Mouse (Mus musculus): ENCODE measurements around the gene Tgfb2.

- TF ChIP-seq E2F4 (IDR thresholded peaks at IDR 0.05; ENCODE audit: borderline replicate concordance, low read depth, low read length) (no peak), POLR2AphosphoS2 (IDR thresholded peaks at IDR 0.05; ENCODE audit: low read length) (no peak), TBP (IDR thresholded peaks at IDR 0.05; ENCODE audit: low read depth, low read length) (no peak), CTCF (IDR thresholded peaks at IDR 0.05 in 2 of 3, conservative IDR thresholded peaks at IDR 0.05 in 1 of 3; ENCODE audit: control insufficient read depth in 1 of 3, insufficient read depth in 1 of 3, low read depth in 2 of 3, low read length in 3 of 3, poor library complexity in 1 of 3, severe bottlenecking in 1 of 3) (no peak), MYC (IDR thresholded peaks at IDR 0.05; ENCODE audit: low read depth, low read length) (no peak), EP300 (IDR thresholded peaks at IDR 0.05; ENCODE audit: low read depth in 1 of 2, low read length in 2 of 2) (no peak), ZKSCAN1 (IDR thresholded peaks at IDR 0.05; ENCODE audit: low read depth, low read length) (no peak), ETS1 (IDR thresholded peaks at IDR 0.05; ENCODE audit: low read depth, low read length) (no peak), RAD21 (IDR thresholded peaks at IDR 0.05; ENCODE audit: low read depth, low read length) (no peak), POLR2A (IDR thresholded peaks at IDR 0.05; ENCODE audit: control insufficient read depth in 1 of 2, insufficient read depth in 1 of 2, low read depth in 1 of 2, low read length in 2 of 2, poor library complexity in 1 of 2) (no peak)
These were observed 130.2 kb downstream of the Tgfb2 start for GRCm38 (mm10) chr1:186575629-186576028.

Data from MEL (cell line).